Mouse (Mus musculus): Measurements from ENCODE around the gene Twnk.

The Twnk gene

DNA sequence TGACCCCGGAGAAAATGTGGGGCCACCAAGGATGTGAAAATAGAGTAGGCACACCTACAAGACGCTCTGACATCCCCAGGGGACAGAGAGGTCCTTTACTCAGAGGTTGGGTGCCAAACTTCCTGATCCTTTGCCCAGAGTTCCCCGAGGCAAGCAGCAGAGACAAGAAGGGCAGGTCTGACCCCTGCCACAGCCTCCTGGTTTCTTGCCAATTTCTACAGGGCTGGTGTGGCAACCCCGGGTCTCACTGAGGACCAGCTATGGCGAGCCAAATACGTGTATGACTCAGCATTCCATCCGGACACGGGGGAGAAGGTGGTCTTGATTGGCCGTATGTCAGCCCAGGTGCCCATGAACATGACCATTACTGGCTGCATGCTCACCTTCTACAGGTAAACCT, 44.1 kb downstream of the Twnk start:
- no peak for DNase-seq

DNA sequence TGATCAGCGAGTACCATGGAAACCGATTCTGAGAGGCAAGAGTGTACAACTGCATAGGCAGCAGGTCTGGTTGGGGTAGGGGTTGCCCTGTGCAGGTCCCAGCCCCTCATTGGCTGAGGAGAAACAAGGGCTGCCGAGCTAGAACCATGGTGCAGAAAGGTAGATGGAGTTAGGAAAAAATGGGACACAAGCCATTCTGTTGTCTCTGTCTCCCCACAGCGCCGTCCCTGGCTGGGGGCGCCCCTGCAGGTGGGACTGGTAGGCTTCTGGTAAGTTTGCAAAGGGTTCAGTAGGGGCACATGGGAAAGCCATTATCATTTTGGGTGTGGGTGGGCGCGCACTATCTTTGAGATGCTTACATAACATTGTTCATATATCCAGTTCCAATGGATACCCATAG, 48.0 kb downstream of the Twnk start:
- no peak for DNase-seq

DNA sequence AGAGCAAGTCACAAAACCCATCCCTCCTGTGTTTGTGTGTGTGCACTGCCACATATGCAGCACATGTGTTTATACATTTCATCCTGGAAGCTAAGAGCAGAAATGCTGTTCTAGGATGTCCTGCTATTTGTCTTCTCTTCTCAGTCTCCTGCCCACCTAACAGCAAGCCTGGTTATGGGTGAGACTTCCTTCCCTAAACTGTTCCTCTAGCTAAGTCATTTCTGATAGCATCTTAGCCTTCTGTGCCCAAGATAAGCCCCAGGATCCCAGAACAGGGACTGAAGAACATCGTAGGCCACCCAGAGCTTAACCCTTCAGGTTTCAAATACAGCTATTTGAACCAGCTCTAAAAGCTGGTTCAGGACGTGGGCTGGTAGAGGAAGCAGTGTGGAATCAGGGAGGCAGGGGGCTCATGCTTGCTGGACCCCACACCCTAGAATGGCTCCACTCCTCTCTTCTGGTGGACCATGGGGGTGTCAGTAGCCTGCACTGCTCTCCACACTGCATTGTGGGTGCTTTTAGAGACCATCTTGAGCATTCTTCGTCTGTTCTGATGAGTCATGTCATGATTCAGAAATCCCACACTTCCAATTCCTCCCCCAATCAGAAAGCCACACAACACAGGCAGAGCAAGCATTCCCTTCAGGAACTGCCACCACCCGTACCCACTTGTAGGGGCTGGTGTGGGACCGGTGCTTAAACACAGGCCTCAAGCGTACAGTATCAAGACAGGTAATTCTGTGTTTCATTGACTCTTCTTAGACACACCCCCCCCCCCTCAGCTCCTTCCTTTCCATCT, 49.6 kb downstream of the Twnk start:
- DNase-seq = no peak

DNA sequence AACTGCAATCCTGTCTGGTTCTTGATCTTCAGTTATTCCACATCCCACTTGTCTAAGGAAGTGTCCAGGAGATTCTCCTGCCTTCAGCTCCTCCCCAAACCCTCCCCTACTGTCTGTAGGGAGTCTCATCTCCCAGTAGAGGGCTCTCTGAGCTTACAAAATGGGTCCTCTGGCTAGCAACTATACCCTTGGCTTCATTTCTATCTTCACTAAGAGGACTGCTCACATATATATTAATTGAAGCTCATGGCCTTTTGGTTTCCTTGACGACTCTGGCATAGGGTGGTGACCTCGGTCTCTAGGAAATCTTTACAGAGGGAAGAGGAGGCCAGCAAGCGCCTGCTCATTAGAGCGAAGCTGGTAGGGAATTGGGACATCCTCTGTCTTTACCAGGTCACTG, 50.9 kb downstream of the Twnk start:
- peak in 1 of 2 experiments; percentile 31 for DNase-seq

DNA sequence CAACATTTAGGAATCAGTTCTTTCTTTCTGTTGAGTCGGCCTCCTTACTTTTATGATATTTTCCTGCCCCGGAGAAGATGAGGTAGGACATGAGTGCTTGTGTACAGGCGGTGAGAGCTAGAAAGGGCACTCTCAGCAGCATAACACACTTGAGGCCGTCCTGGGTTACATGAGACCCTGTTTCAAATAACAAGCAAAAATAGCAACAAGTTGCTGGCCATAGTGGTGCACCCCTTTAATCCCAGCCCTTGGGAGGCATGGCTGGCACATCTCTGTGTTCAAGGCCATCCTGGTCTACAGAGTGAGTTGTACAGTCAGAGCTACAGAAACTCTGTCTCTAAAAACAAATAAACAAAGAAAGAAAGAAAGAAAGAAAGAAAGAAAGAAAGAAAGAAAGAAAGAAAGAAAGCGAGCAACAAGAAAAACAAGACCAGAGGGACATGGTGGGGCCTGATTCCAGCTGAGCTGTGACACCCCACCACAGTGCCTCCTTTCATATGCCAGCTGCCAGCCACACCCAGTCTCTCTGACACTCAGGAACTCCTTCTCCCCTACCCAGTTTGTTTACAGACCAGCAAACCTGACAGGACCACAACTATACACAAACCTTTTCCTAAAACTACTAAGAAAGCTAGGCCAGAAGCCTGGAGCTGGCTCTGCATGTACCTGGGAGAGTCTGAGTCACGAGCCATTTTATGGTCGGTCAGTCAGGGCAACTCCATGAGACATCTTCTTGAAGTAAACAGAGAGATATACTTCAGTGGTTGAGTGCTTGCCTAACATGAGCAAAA, 51.6 kb downstream of the Twnk start:
- peak in 1 of 2 experiments; percentile 28 for DNase-seq

DNA sequence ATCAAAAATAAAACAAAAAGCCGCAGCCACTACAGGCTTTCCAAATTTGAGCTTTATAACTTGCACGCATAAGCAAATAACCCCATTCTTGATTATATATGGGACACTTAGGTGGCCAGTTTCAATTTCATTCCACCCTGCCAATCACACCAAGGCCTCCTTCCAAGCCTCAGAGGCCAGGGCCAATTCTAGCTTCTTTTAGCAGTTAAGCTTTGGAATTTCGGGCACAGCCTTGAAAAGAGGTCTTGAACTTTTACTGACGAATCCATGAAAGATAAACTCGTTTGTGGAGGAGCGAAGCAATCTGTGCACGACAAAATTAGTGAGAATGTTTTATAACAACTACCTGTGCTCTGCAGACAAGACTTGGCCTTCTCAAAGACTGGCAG, 52.3 kb downstream of the Twnk start:
- no peak for DNase-seq

DNA sequence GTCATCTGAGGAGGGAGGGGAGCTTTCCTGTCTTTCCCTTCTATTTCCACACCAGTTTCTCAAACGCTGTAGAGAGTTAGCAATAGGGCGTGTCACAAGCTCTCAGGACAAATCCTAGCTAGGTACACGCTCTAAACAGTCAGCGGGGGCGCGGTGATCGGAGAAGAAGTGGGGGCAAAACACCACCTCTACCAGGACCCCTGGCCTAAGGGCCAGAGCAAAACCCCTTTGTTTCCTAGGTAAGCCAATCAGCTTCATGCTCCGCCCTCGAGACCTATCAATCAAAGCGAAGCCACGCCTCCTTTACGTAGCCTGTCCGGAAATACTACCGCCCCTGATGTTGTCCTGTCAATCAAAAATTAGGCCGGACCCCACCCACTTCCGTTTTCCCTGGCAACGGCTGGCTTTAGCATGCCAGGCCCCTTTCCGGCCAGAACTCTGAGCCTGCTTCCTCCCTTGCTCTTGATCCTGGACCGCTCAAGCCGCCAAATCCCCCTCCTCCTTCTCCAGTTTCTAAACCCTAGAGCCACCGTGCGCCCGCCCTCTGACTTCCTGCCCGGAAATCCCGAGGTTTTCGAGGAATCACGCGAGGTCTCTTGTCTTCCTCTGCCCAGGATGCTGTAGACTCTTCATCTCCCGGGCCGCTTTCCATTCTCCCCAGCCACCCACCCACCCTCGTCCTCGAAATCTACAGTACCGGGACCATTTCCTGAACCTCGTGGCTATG, 52.8 kb downstream of the Twnk start:
- peak; percentile 96 to 97 for DNase-seq

DNA sequence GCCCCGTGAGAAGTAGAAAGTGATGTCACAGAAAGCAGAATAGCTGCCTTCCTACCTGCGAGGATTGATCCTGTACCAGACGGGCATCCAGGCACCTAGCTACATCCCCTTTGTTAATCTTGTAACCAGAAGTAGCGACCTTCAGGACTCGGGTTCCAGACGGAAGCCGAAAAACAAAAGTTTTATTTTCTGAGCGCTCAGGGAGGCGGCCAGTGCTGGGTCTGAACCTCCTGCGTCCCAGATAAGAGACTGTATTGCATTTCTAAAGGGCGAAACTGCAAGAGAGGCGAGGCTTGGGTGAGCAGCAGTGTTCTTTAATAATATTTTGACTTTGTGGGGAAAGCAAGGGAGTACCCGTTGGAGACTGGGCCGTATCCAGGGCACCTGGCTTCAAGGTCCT, 53.4 kb downstream of the Twnk start:
- no peak for DNase-seq
